15 mouse cellular contexts compared by ENCODE assay signal in the genomic region with DNA sequence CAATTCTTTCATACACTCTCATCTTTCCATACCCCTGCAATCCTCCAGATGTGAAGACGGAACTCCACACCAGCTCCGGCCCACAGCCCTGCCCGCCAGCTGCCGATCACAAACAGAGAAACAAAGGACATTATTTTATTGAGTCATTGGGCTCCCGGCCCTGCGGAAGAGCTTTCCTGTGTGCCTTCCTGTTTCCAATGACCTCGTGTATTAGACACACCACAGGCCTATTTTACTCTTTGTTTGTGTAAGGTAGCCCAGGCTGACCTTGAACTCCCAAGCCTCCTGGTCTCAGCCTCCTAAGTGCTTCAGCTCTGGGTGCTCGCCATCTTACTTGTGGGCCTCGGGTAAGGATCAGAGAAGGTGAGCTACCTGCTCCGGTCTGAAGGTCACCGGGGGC. TPM values are rescaled to one million over a fixed set of nuclear protein-coding genes. Genes with fewer than 3 reads are reported as not detected.
DNase-seq lines count a peak whose midpoint lies in the region; ATAC-seq and TF ChIP-seq lines count a peak whose summit lies in the region.
"Had no signal": no experiment of that assay in that cellular context is flagged by ENCODE, and none has a peak within 500 bp of the region (broad histone marks: within the 10 kb centered on the region; RNA-seq: fewer than 3 reads in every experiment).

No protein-coding gene starts in this region.

- WGBS in neural tube, embryonic 12.5 days: 68% methylated on average over 11 of the region's 11 CpGs
- WGBS in neural tube, embryonic 15.5 days: 65% methylated on average over 11 of the region's 11 CpGs
- WGBS in embryonic facial prominence, embryonic 14.5 days: 58% methylated on average over 11 of the region's 11 CpGs

- H3K27me3 ChIP-seq in neural tube, embryonic 12.5 days (replicated peaks): no peaks in the 10 kb centered on the region
- no peaks in the 10 kb centered on the region for H3K27me3 ChIP-seq in neural tube, embryonic 15.5 days (replicated peaks)
- no peaks in the 10 kb centered on the region for H3K27me3 ChIP-seq in embryonic facial prominence, embryonic 14.5 days (replicated peaks; ENCODE audit: control insufficient read depth, insufficient read depth, low read length)
- H3K27me3 ChIP-seq: embryonic facial prominence, embryonic 15.5 days; forebrain, embryonic 12.5 days had no signal

- no peak overlapping the region for H3K4me3 ChIP-seq in neural tube, embryonic 12.5 days
- no peak overlapping the region for H3K4me3 ChIP-seq in neural tube, embryonic 15.5 days (replicated peaks)
- no peak overlapping the region for H3K4me3 ChIP-seq in embryonic facial prominence, embryonic 14.5 days (ENCODE audit: low read depth, low read length)
- H3K4me3 ChIP-seq in left cerebral cortex, adult 2 months: no peak overlapping the region
- H3K4me3 ChIP-seq: embryonic facial prominence, embryonic 15.5 days; forebrain, embryonic 12.5 days had no signal

- no peak overlapping the region for H3K27ac ChIP-seq in neural tube, embryonic 12.5 days
- no peak overlapping the region for H3K27ac ChIP-seq in neural tube, embryonic 15.5 days (replicated peaks)
- H3K27ac ChIP-seq in embryonic facial prominence, embryonic 14.5 days (replicated peaks; ENCODE audit: low read depth, low read length): peak overlapping the region; percentile 63; the same call in 1 of the 2 replicates
- H3K27ac ChIP-seq in left cerebral cortex, adult 2 months: no peak overlapping the region
- H3K27ac ChIP-seq: forebrain, embryonic 12.5 days; hindbrain, postnatal 0 days had no signal

- H3K9me3 ChIP-seq in neural tube, embryonic 12.5 days: no peaks in the 10 kb centered on the region
- no peaks in the 10 kb centered on the region for H3K9me3 ChIP-seq in neural tube, embryonic 15.5 days (replicated peaks)
- no peaks in the 10 kb centered on the region for H3K9me3 ChIP-seq in embryonic facial prominence, embryonic 14.5 days (ENCODE audit: control insufficient read depth, low read length)
- H3K9me3 ChIP-seq: embryonic facial prominence, embryonic 15.5 days; forebrain, embryonic 12.5 days had no signal

- H3K9ac ChIP-seq in neural tube, embryonic 12.5 days: 0 out of 2 replicates have a peak overlapping the region, but pooled peaks have one; percentile 4
- no peak overlapping the region for H3K9ac ChIP-seq in neural tube, embryonic 15.5 days (replicated peaks)
- H3K9ac ChIP-seq in embryonic facial prominence, embryonic 14.5 days (ENCODE audit: low read depth, low read length): no peak overlapping the region
- H3K9ac ChIP-seq: embryonic facial prominence, embryonic 15.5 days; forebrain, embryonic 12.5 days; liver, postnatal 0 days had no signal

- peak; percentile 14 for DNase-seq in kidney, adult 9 months
- no peak for DNase-seq in kidney, adult 18-20 months
- DNase-seq in embryonic facial prominence, embryonic 14.5 days (ENCODE audit: low spot score): no peak
- no peak for DNase-seq in left cerebral cortex, adult 2 months (ENCODE audit: extremely low spot score in 1 of 2, low spot score in 2 of 2)
- no peak for DNase-seq in left cerebral cortex, adult 9 months (ENCODE audit: low spot score in 2 of 2)
- DNase-seq: cerebellum, adult 11-12 months; liver, postnatal 0 days; retina, postnatal 1 day; thymus, adult 2 months had no signal

- no peaks in the 10 kb centered on the region for H3K36me3 ChIP-seq in neural tube, embryonic 12.5 days
- no peaks in the 10 kb centered on the region for H3K36me3 ChIP-seq in neural tube, embryonic 15.5 days
- no peaks in the 10 kb centered on the region for H3K36me3 ChIP-seq in embryonic facial prominence, embryonic 14.5 days (ENCODE audit: control insufficient read depth, insufficient read depth, low read length)
- H3K36me3 ChIP-seq: embryonic facial prominence, embryonic 15.5 days; forebrain, embryonic 12.5 days had no signal

- H3K4me2 ChIP-seq in neural tube, embryonic 12.5 days (replicated peaks): no peak overlapping the region
- no peak overlapping the region for H3K4me2 ChIP-seq in neural tube, embryonic 15.5 days
- H3K4me2 ChIP-seq in embryonic facial prominence, embryonic 14.5 days (ENCODE audit: low read depth, low read length): no peak overlapping the region
- H3K4me2 ChIP-seq: embryonic facial prominence, embryonic 15.5 days; forebrain, embryonic 12.5 days had no signal

- H3K4me1 ChIP-seq in neural tube, embryonic 12.5 days: peaks cover 17% of the 10 kb centered on the region
- H3K4me1 ChIP-seq in neural tube, embryonic 15.5 days: peaks cover 15% of the 10 kb centered on the region
- peaks cover 25% of the 10 kb centered on the region for H3K4me1 ChIP-seq in embryonic facial prominence, embryonic 14.5 days (ENCODE audit: control insufficient read depth, insufficient read depth, low read length)

- intact Hi-C loops in left cerebral cortex, adult 2 months (cut with DNase I): no loop called here

- TF ChIP-seq CTCF in left cerebral cortex, adult 2 months (IDR thresholded peaks at IDR 0.05): no peak

- no peak for ATAC-seq in neural tube, embryonic 12.5 days (ENCODE audit: low FRiP score, low read depth)
- no peak for ATAC-seq in neural tube, embryonic 15.5 days (ENCODE audit: low FRiP score)
- no peak for ATAC-seq in embryonic facial prominence, embryonic 14.5 days (ENCODE audit: low read depth)
- ATAC-seq: CD4-positive, CD25-positive, alpha-beta regulatory T cell, adult 4 months; hindbrain, postnatal 0 days; liver, postnatal 0 days had no signal

RNA-seq across cellular contexts. Expression of a gene that starts 53.1 kb away (rescaled TPM):
- 0.33 and 0.91 TPM in 2 replicates for polyA plus RNA-seq in neural tube, embryonic 12.5 days (2016; fragmentation: Nextera tagmentation; extraction: Ambion mirVana)
- 13.0 and 26.6 TPM in 2 replicates for polyA plus RNA-seq in neural tube, embryonic 15.5 days (2015; fragmentation: Nextera tagmentation; extraction: Ambion mirVana)
- 11.4 and 19.6 TPM in 2 replicates for polyA plus RNA-seq in embryonic facial prominence, embryonic 14.5 days (2014; fragmentation: Nextera tagmentation; extraction: Ambion mirVana)
- 100 to 1,000 TPM; 838 to 856 TPM for total RNA-seq in left cerebral cortex, adult 2 months (2021)
- polyA plus RNA-seq: forebrain, embryonic 12.5 days had no signal
